Mouse (Mus musculus) heart, embryonic 11.5 days (tissue): ENCODE results near the gene Pald1. TPM values are rescaled to one million over a fixed set of nuclear protein-coding genes. Genes with fewer than 3 reads are reported as not detected.

Experiments
- ATAC-seq: fragments of 200-750 bp; cut with Nextera tagmentation; replicated peaks from 2 replicates; pipeline ENCODE4 v1.8.0; 2017; ENCODE audit warnings: moderate library complexity; ENCODE audit not compliant: insufficient number of reproducible peaks, low FRiP score, low TSS enrichment
- H3K27ac ChIP-seq: fragments of 300-500 bp; sonication (generic); 2 replicates; pipeline ENCODE4 v1.5.1; 2014; ENCODE audit warnings: mild to moderate bottlenecking, low read depth, low read length
- H3K27me3 ChIP-seq: fragments of 300-500 bp; sonication (generic); 2 replicates; pipeline ENCODE4 v1.6.1; 2014; ENCODE audit warnings: mild to moderate bottlenecking, low read length, mixed read lengths; ENCODE audit not compliant: control insufficient read depth, insufficient read depth
- H3K36me3 ChIP-seq: fragments of 300-500 bp; sonication (generic); 2 replicates; pipeline ENCODE4 v1.6.1; 2014; ENCODE audit warnings: mild to moderate bottlenecking, low read length, moderate library complexity, mixed read lengths; ENCODE audit not compliant: control insufficient read depth, insufficient read depth
- H3K4me1 ChIP-seq: fragments of 300-500 bp; sonication (generic); 2 replicates; pipeline ENCODE4 v1.6.1; 2014; ENCODE audit warnings: low read length; ENCODE audit not compliant: control insufficient read depth, insufficient read depth
- H3K4me2 ChIP-seq: fragments of 300-500 bp; sonication (generic); 2 replicates; pipeline ENCODE4 v1.6.1; 2014; ENCODE audit warnings: mild to moderate bottlenecking, moderate library complexity
- H3K4me3 ChIP-seq: fragments of 300-500 bp; sonication (generic); 2 replicates; pipeline ENCODE4 v1.5.1; 2014; ENCODE audit warnings: low read depth, low read length
- H3K9ac ChIP-seq: fragments of 300-500 bp; sonication (generic); 2 replicates; pipeline ENCODE4 v1.6.1; 2014; ENCODE audit warnings: mild to moderate bottlenecking, low read depth, low read length, moderate library complexity
- H3K9me3 ChIP-seq: fragments of 300-500 bp; sonication (generic); replicated peaks from 2 replicates; pipeline ENCODE4 v1.6.1; 2016; ENCODE audit warnings: low read length; ENCODE audit not compliant: control insufficient read depth
- WGBS: fragments of 180-500 bp; shearing (Covaris S2); extraction: QIAGEN DNeasy Blood & Tissue Kit; methylation state at CpG from one replicate; pipeline ENCODE4 v1.1.7; 2014; ENCODE audit not compliant: insufficient replicate concordance; 5-methylcytosine and 5-hydroxymethylcytosine counted together
- polyA plus RNA-seq: library from polyadenylated mRNA; unstranded; fragments of >200 nt; fragmentation: Nextera tagmentation; extraction: Ambion mirVana; gene quantifications from 2 replicates; pipeline ENCODE4 v1.2.1, GENCODE M21; 2014

Gene Pald1
- polyA plus RNA-seq, 1 experiment from 2014 or later: 17.5 TPM

DNA sequence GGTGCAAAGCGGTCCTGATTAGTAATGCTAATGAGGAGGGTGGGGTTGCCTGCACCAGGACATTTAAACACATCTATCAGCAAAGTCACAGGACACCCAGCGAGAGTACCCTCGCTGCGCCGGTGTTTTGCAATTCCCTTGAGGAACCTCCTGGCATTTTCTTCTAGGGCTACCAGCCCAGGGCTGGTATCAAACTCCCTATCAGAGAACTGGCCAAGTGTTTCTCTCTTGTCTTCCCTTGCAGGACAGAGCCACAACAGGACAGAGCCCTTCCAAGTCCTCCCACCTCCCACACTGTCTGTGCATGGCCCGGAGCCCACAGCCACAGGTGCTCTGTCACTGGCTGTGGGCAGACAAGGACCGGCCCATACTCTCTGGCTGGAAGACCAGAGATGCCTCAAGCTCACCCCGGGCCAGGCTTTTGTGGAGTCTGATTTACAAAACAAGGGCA lies 1.0 kb downstream of the Pald1 start:
- Histone ChIP-seq H3K9ac (peak overlapping the region; percentile 67), H3K27me3 (no peaks in the 10 kb centered on the region), H3K36me3 (no peaks in the 10 kb centered on the region), H3K9me3 (no peaks in the 10 kb centered on the region), H3K4me1 (peaks cover 75% of the 10 kb centered on the region), H3K27ac (peak overlapping the region; percentile 47; the same call in 1 of the 2 replicates), H3K4me3 (peak overlapping the region; percentile 77), H3K4me2 (peak overlapping the region; percentile 96)
- 1% methylated on average over 8 of the region's 8 CpGs for WGBS
- no peak for ATAC-seq

DNA sequence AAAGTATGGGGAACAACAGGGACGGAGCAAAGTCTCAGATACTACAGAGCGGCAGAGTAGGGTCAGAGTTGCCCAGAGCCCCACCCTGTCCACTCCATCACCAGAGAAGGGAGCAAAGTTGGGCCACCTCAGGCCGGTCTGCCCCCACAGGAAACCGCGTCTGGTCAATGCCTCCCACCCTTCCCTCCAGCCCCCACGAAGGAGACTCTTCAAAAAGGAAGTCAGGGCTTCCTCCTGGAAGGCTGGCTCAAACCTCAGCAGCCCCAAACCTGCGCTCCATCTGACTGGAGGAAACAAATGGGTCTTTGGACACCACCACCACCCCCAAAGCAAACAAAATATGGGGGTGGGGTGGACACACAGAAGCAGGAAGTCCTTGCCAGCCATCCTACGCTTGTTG lies 1.5 kb downstream of the Pald1 start:
- peak overlapping the region; percentile 23; the same call in 1 of the 2 replicates for H3K9ac ChIP-seq
- WGBS: 7% methylated on average over 8 of the region's 8 CpGs
- peak overlapping the region; percentile 41 for H3K27ac ChIP-seq
- no peaks in the 10 kb centered on the region for H3K27me3 ChIP-seq
- peak overlapping the region; percentile 96 for H3K4me2 ChIP-seq
- peak overlapping the region; percentile 77 for H3K4me3 ChIP-seq
- H3K4me1 ChIP-seq: peaks cover 75% of the 10 kb centered on the region
- no peaks in the 10 kb centered on the region for H3K36me3 ChIP-seq
- ATAC-seq: no peak
- H3K9me3 ChIP-seq: no peaks in the 10 kb centered on the region

DNA sequence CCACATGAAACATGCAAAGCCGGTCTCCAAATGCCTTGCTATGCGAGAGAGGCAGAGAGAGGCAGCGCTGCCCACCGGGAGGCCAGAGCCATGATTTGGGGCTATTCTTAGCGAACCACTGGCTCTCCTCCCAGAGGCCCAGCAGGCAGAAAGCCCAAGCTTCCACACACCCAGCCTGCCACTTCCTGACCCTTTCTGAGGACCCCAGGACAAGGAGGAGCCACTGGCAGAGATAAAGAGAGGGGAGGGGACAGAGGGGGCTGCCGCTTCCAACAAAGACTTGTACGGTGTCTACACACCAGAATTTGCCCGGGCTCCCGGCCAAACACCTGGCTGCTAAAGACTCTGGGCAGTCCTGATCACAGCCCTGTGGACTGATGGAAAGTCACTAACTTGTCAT lies 3.1 kb downstream of the Pald1 start:
- Histone ChIP-seq H3K9me3 (no peaks in the 10 kb centered on the region), H3K27me3 (no peaks in the 10 kb centered on the region), H3K9ac (peak overlapping the region; percentile 61), H3K27ac (peak overlapping the region; percentile 89), H3K4me2 (peak overlapping the region; percentile 96), H3K36me3 (no peaks in the 10 kb centered on the region), H3K4me1 (peaks cover 64% of the 10 kb centered on the region), H3K4me3 (peak overlapping the region; percentile 77)
- ATAC-seq: 0 out of 2 replicates have a peak, but pooled peaks have one; percentile 11
- WGBS: 4% methylated on average over 9 of the region's 9 CpGs

GRCm38 (mm10) chr10:61379340-61380040 lies 3.8 kb downstream of the Pald1 start:
- peak overlapping the region; percentile 77; the same call in 1 of the 2 replicates for H3K4me3 ChIP-seq
- 80% methylated on average over 13 of the region's 13 CpGs for WGBS
- no peaks in the 10 kb centered on the region for H3K27me3 ChIP-seq
- H3K9ac ChIP-seq: peak overlapping the region; percentile 61
- no peak for ATAC-seq
- no peaks in the 10 kb centered on the region for H3K9me3 ChIP-seq
- H3K4me2 ChIP-seq: peak overlapping the region; percentile 96
- peak overlapping the region; percentile 89 for H3K27ac ChIP-seq
- H3K4me1 ChIP-seq: peaks cover 64% of the 10 kb centered on the region
- no peaks in the 10 kb centered on the region for H3K36me3 ChIP-seq

DNA sequence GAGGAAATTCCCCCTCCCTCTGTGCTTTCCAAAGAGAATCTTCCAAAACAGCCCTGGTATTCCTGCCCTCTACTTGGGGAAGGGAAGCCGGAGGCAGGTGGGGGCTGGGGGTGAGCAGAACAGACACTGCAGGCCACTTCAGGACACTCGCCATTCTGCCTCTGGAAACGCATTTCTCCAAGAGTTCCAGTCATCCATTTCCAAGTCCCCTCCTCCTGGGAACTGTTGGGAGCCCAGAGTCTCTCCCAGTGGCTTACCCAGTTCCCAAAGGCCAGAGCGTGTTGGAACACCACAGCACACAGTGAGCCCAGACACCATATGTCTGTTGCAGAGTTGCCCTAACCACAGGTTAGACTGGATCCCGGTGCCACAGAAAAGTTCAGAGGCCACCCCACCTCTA lies 4.6 kb downstream of the Pald1 start:
- ATAC-seq: no peak
- Histone ChIP-seq H3K4me2 (no peak overlapping the region), H3K27ac (no peak overlapping the region), H3K36me3 (no peaks in the 10 kb centered on the region), H3K27me3 (no peaks in the 10 kb centered on the region), H3K4me1 (peaks cover 64% of the 10 kb centered on the region), H3K4me3 (no peak overlapping the region), H3K9me3 (no peaks in the 10 kb centered on the region), H3K9ac (no peak overlapping the region)
- WGBS: 70% methylated on average over 5 of the region's 5 CpGs

GRCm38 (mm10) chr10:61378050-61378449 lies 5.3 kb downstream of the Pald1 start:
- H3K4me3 ChIP-seq: no peak overlapping the region
- H3K27me3 ChIP-seq: no peaks in the 10 kb centered on the region
- ATAC-seq: no peak
- no peak overlapping the region for H3K27ac ChIP-seq
- H3K36me3 ChIP-seq: no peaks in the 10 kb centered on the region
- no peak overlapping the region for H3K9ac ChIP-seq
- no peaks in the 10 kb centered on the region for H3K9me3 ChIP-seq
- WGBS: 87% methylated on average over 5 of the region's 5 CpGs
- peaks cover 65% of the 10 kb centered on the region for H3K4me1 ChIP-seq
- no peak overlapping the region for H3K4me2 ChIP-seq

DNA sequence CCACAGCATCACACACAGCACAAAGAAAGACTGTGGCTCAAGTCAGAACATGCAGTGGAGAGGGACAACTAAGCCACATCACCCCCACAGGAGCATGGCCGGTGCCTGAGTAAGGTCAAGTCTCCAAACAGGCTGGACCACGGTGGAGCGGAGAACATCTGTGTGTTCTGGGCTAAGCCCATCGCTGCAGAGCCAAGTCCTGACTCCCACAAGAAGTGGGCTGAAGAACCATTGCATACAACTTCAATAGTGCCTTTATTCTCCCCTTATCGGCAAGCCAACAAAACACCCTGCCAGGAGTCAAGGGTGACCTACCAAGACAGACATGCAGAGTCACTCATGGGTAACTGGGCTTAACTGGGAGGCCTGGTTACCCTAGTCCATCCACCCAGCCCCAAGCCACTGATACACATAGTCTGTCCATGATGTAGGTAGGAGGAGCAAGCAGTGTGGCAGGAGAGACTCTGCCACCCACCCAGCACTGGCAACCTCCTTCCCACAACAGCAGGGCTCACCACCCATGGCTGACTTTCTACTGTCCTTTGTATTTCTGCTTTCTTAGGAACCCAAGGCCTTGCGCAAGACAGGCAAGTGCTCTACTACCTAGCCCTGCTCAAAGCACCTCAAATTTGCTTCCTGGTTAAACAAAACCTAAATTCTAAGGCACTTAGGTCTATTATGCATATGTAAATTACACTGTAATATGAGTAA lies 8.4 kb downstream of the Pald1 start:
- no peaks in the 10 kb centered on the region for H3K9me3 ChIP-seq
- 0 out of 2 replicates have a peak, but pooled peaks cover 2% of the 10 kb centered on the region for H3K36me3 ChIP-seq
- peak overlapping the region; percentile 65 for H3K27ac ChIP-seq
- no peak overlapping the region for H3K9ac ChIP-seq
- no peak overlapping the region for H3K4me3 ChIP-seq
- ATAC-seq: no peak
- 66% methylated on average over 6 of the region's 6 CpGs for WGBS
- H3K27me3 ChIP-seq: no peaks in the 10 kb centered on the region
- H3K4me1 ChIP-seq: peaks cover 71% of the 10 kb centered on the region
- H3K4me2 ChIP-seq: no peak overlapping the region

DNA sequence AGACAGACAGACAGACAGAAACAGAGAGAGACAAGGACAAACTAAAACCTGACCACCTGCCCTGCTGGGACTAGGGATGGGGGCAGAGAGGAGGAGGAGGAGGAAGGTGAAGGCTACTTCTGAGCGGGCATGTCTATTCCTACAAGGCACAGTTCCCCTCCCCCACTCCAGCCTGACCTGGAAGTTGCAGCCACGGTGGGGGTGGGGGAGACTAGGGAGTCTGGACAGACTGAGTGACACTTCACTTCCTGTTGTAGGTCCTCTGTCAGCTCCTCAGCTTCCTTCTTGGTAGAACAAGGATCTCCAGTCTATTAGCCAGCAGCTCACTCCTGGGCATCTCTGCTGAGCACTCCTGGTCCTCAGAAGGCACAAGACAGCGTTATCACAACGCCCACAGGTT lies 9.3 kb downstream of the Pald1 start:
- no peak overlapping the region for H3K4me3 ChIP-seq
- no peak overlapping the region for H3K9ac ChIP-seq
- no peak for ATAC-seq
- H3K27me3 ChIP-seq: no peaks in the 10 kb centered on the region
- H3K36me3 ChIP-seq: 0 out of 2 replicates have a peak, but pooled peaks cover 2% of the 10 kb centered on the region
- H3K4me2 ChIP-seq: 0 out of 2 replicates have a peak overlapping the region, but pooled peaks have one; percentile 0
- peak overlapping the region; percentile 65 for H3K27ac ChIP-seq
- peaks cover 67% of the 10 kb centered on the region for H3K4me1 ChIP-seq
- WGBS: 21% methylated on average over 4 of the region's 4 CpGs
- no peaks in the 10 kb centered on the region for H3K9me3 ChIP-seq
